Comparison of ENCODE assay signal across 19 mouse cellular contexts in the genomic region with DNA sequence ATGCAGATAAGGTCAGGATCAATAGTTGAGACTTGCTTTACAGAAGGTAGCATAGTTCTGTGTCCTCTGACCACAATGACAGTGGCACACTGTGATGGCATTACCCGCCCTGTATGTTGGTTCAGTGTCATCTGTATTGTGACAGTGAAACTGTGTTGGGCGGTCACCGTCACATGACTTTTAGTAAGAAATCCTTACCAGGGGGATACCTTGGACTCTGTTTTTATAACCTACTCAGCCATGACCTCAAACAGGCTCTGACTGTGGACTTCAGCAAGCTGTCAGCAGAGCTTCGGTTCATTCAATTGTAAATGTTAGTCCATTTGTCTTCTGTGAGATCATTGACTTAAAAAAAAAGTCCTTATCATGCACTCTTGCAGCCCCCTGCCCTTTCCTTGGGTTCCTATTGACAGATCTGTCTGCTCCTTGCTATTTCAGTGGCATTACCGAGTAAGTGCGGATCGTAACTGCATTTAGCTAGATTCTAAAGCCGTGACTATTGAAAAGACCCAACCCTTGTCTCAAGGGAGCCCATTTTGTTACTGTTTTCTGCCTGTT.
DNase-seq lines count a peak whose midpoint lies in the region; ATAC-seq and TF ChIP-seq lines count a peak whose summit lies in the region.
"Had no signal": no experiment of that assay in that cellular context is flagged by ENCODE, and none has a peak within 500 bp of the region (broad histone marks: within the 10 kb centered on the region; RNA-seq: fewer than 3 reads in every experiment).

No protein-coding gene starts in this region.

- peak overlapping the region; percentile 84 for H3K27ac ChIP-seq in cerebellum, adult 2 months (ENCODE audit: insufficient read depth, low read length)
- H3K27ac ChIP-seq in kidney, postnatal 0 days: no peak overlapping the region
- H3K27ac ChIP-seq in ES-Bruce4 (ENCODE audit: insufficient read depth, low read length): 0 out of 2 replicates have a peak overlapping the region, but pooled peaks have one; percentile 49
- no peak overlapping the region for H3K27ac ChIP-seq in forebrain, embryonic 16.5 days (ENCODE audit: low read length)
- H3K27ac ChIP-seq: embryonic facial prominence, embryonic 10.5 days; forebrain, embryonic 13.5 days; gastrocnemius, adult 2 months; hindbrain, embryonic 14.5 days had no signal

- no peak overlapping the region for H3K4me3 ChIP-seq in cerebellum, adult 2 months (replicated peaks; ENCODE audit: insufficient read depth, low read depth, low read length)
- H3K4me3 ChIP-seq in kidney, postnatal 0 days (replicated peaks; ENCODE audit: low read depth, low read length): no peak overlapping the region
- H3K4me3 ChIP-seq in ES-Bruce4 (ENCODE audit: low read depth, low read length): no peak overlapping the region
- H3K4me3 ChIP-seq in forebrain, embryonic 16.5 days (replicated peaks; ENCODE audit: low read length): no peak overlapping the region
- H3K4me3 ChIP-seq: embryonic facial prominence, embryonic 10.5 days; forebrain, embryonic 13.5 days; gastrocnemius, adult 2 months; heart, embryonic 12.5 days; hindbrain, embryonic 10.5 days had no signal

- peak; percentile 81; the same call in 1 of the 2 replicates for ATAC-seq in kidney, postnatal 0 days (replicated peaks; ENCODE audit: low FRiP score, low read depth)
- no peak for ATAC-seq in forebrain, embryonic 16.5 days
- ATAC-seq: CD4-positive, CD25-positive, alpha-beta regulatory T cell, adult 4 months; forebrain, embryonic 13.5 days had no signal

- no peak for TF ChIP-seq CTCF in cerebellum, adult 2 months (IDR thresholded peaks at IDR 0.05; ENCODE audit: borderline replicate concordance, insufficient read depth, low read depth, low read length)
- no peak for TF ChIP-seq CTCF in kidney, postnatal 0 days (IDR thresholded peaks at IDR 0.05; ENCODE audit: low read depth)
- TF ChIP-seq CTCF in ES-Bruce4 (IDR thresholded peaks at IDR 0.05; ENCODE audit: low read depth, low read length): no peak

- no peaks in the 10 kb centered on the region for H3K27me3 ChIP-seq in cerebellum, adult 2 months (ENCODE audit: control insufficient read depth, insufficient read depth, low read length)
- H3K27me3 ChIP-seq in kidney, postnatal 0 days (ENCODE audit: insufficient read depth, low read length): no peaks in the 10 kb centered on the region
- H3K27me3 ChIP-seq in ES-Bruce4 (ENCODE audit: control insufficient read depth, insufficient read depth, low read length, poor library complexity, severe bottlenecking): no peaks in the 10 kb centered on the region
- H3K27me3 ChIP-seq in forebrain, embryonic 16.5 days (replicated peaks; ENCODE audit: control insufficient read depth, insufficient read depth, low read length): no peaks in the 10 kb centered on the region
- H3K27me3 ChIP-seq: forebrain, embryonic 13.5 days; heart, embryonic 12.5 days had no signal

- no peaks in the 10 kb centered on the region for H3K36me3 ChIP-seq in kidney, postnatal 0 days (ENCODE audit: insufficient read depth, low read length)
- no peaks in the 10 kb centered on the region for H3K36me3 ChIP-seq in ES-Bruce4 (ENCODE audit: control insufficient read depth, insufficient read depth, low read length, poor library complexity, severe bottlenecking)
- H3K36me3 ChIP-seq in forebrain, embryonic 16.5 days (ENCODE audit: control insufficient read depth, insufficient read depth): no peaks in the 10 kb centered on the region
- H3K36me3 ChIP-seq: embryonic facial prominence, embryonic 10.5 days; heart, embryonic 12.5 days; hindbrain, embryonic 10.5 days had no signal

- H3K9ac ChIP-seq in kidney, postnatal 0 days (ENCODE audit: low read depth, low read length): no peak overlapping the region
- H3K9ac ChIP-seq in ES-Bruce4 (ENCODE audit: low read depth, poor library complexity, severe bottlenecking): no peak overlapping the region
- no peak overlapping the region for H3K9ac ChIP-seq in forebrain, embryonic 16.5 days (replicated peaks; ENCODE audit: low read depth, low read length)
- H3K9ac ChIP-seq: forebrain, embryonic 13.5 days; heart, embryonic 12.5 days; hindbrain, embryonic 14.5 days had no signal

- H3K9me3 ChIP-seq in kidney, postnatal 0 days (replicated peaks; ENCODE audit: low read length): no peaks in the 10 kb centered on the region
- no peaks in the 10 kb centered on the region for H3K9me3 ChIP-seq in ES-Bruce4 (replicated peaks; ENCODE audit: control insufficient read depth, insufficient read depth, low read length, poor library complexity, severe bottlenecking)
- H3K9me3 ChIP-seq in forebrain, embryonic 16.5 days (ENCODE audit: control insufficient read depth, low read length): no peaks in the 10 kb centered on the region
- H3K9me3 ChIP-seq: embryonic facial prominence, embryonic 10.5 days; forebrain, embryonic 13.5 days; heart, embryonic 12.5 days; hindbrain, embryonic 10.5 days had no signal

- 88% methylated on average over 8 of the region's 8 CpGs for WGBS in cerebellum, adult 2 months
- WGBS in kidney, postnatal 0 days: 55% methylated on average over 8 of the region's 8 CpGs
- WGBS in forebrain, embryonic 16.5 days: 76% methylated on average over 8 of the region's 8 CpGs

- no peak overlapping the region for H3K4me2 ChIP-seq in kidney, postnatal 0 days (ENCODE audit: low read length)
- H3K4me2 ChIP-seq in forebrain, embryonic 16.5 days (ENCODE audit: low read length): no peak overlapping the region
- H3K4me2 ChIP-seq: forebrain, embryonic 13.5 days; heart, embryonic 12.5 days; hindbrain, embryonic 14.5 days had no signal

- no peak for DNase-seq in cerebellum, adult 2 months
- no peak for DNase-seq in cerebellum, postnatal 25 days
- DNase-seq in kidney, postnatal 0 days (ENCODE audit: low spot score): peak; percentile 75
- DNase-seq in kidney, adult 8-10 months: no peak
- peak; percentile 51 for DNase-seq in ZHBTc4 (ENCODE audit: low read depth, low spot score)
- DNase-seq: adrenal gland, postnatal 14 days; B cell, adult 2 months; cerebellum, adult 11-12 months; cerebellum, adult 9-11 months; gastrocnemius, adult 2 months; gastrocnemius, postnatal 25 days had no signal

- no peak for TF ChIP-seq EP300 in ES-Bruce4 (IDR thresholded peaks at IDR 0.05; ENCODE audit: insufficient read depth, low read depth, low read length)

- peaks cover 53% of the 10 kb centered on the region for H3K4me1 ChIP-seq in cerebellum, adult 2 months (ENCODE audit: control insufficient read depth, insufficient read depth, low read length)
- no peaks in the 10 kb centered on the region for H3K4me1 ChIP-seq in kidney, postnatal 0 days (replicated peaks; ENCODE audit: insufficient read depth, low read length)
- H3K4me1 ChIP-seq in ES-Bruce4 (ENCODE audit: control insufficient read depth, insufficient read depth, low read length): peaks cover 7% of the 10 kb centered on the region
- H3K4me1 ChIP-seq in forebrain, embryonic 16.5 days (replicated peaks; ENCODE audit: control insufficient read depth, insufficient read depth, low read length): peaks cover 11% of the 10 kb centered on the region

- no peak for TF ChIP-seq POLR2A in cerebellum, adult 2 months (IDR thresholded peaks at IDR 0.05; ENCODE audit: borderline replicate concordance, insufficient read depth, low read length)
- no peak for TF ChIP-seq POLR2A in ES-Bruce4 (IDR thresholded peaks at IDR 0.05; ENCODE audit: insufficient read depth, low read length)

Comparison
In these comparisons a context has a peak if more than half of its experiments do, and no peak if none do; other contexts are left out.
1. DNase-seq: peak in kidney, postnatal 0 days (single experiment) and ZHBTc4 (single experiment); none in cerebellum, adult 2 months (0 of 2), cerebellum, postnatal 25 days (0 of 2) and kidney, adult 8-10 months (0 of 2).
2. H3K27ac ChIP-seq: peak in cerebellum, adult 2 months (single experiment) and ES-Bruce4 (single experiment); none in kidney, postnatal 0 days (single experiment) and forebrain, embryonic 16.5 days (single experiment).